Mouse (Mus musculus) retina, embryonic 14.5 days (tissue): ENCODE measurements at regions not wholly inside any gene's neighbourhood (a gene's known extent, or its start where the extent isn't known, plus 50 kb on each side); places are given as distances from the start of the nearest gene placed in this dataset.
"Not testable (repeated sequence)": the region's sequence is repeated elsewhere in the genome, so short reads cannot be mapped to it uniquely, and the experiment has no call there.

Experiments used
- DNase-seq: peaks from one replicate; pipeline ENCODE4 v3.0.0-alpha.2; 2015; ENCODE audit warnings: low spot score

DNA sequence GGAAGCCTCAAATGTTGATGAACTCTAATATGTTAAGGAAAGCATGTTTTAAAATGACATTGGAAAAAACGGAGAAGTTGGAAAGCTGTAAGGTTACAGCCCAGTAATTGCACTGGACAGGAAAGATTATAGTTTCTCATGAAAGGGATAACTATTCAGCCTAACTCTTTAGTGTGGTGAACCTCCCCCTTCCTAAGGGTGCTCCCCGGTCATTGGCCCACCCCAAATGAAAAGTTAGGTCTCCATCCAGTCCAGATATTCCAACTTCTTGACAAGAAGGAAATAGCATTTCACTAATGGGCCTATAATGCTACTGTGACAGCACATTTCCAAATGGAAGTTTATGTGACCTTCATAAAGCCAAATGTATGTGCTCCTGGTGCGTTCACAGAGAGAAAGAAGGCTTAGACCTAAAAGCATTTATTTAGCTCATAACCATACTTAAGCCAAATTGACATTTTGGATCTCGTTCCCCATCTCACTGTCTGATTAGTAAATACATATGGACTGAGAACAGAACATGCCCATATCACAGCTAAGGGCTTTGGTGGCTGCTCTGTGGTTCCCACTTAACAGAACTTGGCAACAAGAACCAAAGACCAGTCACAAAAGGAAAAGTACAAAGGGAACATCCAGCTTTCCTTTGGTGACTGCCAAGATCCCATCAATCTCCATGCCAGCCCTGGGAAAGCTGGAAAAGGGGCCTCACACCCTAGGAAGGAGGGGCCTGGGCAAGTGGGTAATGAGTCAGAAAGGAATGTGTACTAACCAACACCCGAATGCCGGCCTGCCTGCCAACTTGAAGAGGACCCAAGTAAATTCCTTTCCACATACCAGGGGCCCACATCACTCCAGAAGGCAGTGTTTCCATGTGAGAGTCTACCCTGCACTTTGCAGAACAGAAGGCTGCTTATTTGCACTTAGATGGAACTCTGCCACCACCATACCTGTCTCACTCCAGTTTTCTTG is 155.1 kb upstream of the Chst7 start:
- DNase-seq, result peak; percentile 10

DNA sequence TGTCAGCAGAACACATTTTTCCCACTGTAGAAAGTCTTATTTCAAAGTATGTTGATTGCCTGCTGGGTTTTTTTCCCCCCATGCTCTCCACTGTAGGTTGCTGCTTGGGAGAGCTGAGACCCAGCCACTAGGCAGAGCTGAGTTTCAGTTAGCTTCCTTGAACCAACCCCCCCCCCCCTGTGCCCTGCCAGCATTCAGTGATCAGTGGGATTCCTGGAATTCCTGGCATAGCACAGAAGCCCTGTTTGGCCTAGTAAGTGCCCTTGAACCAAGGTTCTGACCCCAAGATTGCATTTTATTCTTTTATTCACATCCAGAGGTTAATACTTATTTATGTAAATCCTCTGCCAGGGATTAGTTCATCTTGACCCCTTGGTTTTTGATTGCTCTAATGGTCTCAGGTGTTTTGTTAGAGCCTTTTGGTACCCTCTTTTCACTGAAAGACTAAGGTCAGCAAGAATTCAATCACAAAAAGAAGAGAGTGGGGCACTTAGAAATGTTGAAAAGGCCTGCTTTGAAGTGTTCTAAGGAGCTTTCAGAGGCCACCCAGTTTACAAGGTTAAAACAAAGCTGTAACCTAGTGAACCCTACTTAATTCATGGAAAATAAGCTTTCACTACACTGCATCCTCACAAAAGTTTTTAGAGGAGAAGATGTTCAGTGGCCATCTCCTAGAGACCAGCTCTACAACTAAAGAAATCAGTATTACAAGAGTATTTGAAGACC is 152.6 kb upstream of the Chst7 start:
- DNase-seq, result peak; percentile 10

DNA sequence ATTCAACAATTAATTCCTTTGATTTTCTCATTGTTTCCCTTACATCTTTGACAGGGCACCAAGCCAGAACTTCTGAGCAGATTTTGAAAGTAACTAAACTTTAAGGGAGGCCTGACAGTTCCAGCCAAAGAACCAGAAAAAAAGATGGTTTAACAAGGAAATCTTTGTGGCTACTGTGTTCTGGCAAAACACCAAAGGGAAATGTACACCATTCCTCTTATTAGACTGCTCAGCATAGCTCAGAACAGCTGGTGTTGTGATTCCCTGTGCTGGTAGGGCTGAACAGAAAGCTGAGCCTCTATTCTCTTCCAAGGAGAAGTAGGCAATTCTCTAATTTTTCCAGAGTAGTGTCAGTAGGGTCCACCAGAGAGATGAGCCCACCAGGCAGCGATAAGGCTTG is 142.4 kb upstream of the Chst7 start:
- DNase-seq, result no peak

DNA sequence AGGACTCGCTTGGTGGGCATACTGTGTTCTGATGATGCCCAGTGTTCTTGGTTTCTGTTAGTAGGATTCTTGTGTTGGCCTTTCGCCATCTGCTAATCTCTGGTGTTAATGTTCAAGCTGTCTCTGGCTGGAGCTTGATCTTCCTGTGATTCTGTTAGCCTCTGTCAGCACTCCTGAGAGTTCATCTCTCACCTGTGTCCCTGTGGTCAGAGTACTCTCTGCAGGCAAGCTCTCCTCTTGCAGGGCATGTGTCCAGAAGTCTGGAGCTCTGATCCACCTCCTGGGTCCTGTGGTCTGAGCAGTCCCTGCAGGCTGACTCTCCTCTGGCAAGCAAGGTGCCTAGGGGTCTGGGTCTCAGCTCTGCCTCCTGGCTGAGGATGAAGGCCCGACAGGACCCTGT is 130.0 kb upstream of the Chst7 start:
- not testable (repeated sequence) for DNase-seq

DNA sequence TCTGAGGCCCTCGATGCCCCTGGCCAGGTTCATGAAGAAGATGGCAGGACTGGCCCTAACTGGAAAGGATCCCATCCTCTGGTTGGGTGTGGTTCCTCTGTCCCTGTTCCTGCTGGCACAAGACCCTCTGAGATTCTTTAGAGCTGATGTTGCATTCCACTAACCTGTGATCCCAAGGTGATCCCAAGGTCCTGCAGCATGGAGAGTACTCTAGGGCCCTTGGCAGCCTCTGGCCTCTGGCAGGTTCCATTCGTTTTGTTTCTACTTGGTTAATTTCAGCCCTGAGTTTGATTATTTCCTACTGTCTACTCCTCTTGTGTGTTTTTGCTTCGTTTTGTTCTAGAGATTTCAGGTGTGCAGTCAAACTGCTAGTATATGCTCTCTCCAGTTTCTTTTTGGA is 129.5 kb upstream of the Chst7 start:
- no peak for DNase-seq

DNA sequence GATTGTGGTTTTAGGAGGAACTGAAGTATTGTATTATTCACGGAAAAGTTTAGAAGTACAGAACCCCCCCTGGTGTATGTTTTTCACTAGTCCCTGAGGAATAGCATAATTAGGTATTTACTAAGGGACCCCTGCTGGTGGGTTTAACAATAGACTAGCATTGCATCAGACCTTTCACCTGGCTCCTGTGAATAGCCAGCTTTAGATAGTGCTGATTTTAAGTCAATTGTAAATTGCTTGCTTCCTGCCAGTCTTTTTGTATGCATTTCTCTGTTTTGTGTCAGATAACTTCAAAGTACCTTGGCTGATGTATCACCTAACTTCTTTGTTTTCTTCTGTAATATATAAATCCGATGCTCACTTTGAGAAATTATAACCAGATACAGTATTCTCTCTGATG is 116.1 kb upstream of the Chst7 start:
- no peak for DNase-seq
